Mouse (Mus musculus) CH12.LX (cell line): ENCODE results near the gene Ccnd3. TPM values are rescaled to one million over a fixed set of nuclear protein-coding genes. Genes with fewer than 3 reads are reported as not detected.

Source experiments
- DNase-seq: peaks from one replicate; pipeline ENCODE4 v3.0.0-alpha.2; 2013; ENCODE audit errors: extremely low read depth
- H3K27ac ChIP-seq: 2 replicates; pipeline ENCODE4 v1.5.1; 2012; ENCODE audit warnings: low read depth, mild to moderate bottlenecking, control low read depth, moderate library complexity; ENCODE audit not compliant: insufficient read depth
- H3K27me3 ChIP-seq: replicated peaks from 2 replicates; pipeline ENCODE3; 2012; ENCODE audit warnings: inconsistent platforms
- H3K36me3 ChIP-seq, 2 experiments: replicated peaks in 1 of 2; 2 replicates each; pipeline versions ENCODE3 to v1.6.1; 2012; ENCODE audit warnings: inconsistent platforms in 1 of 2, low read length in 1 of 2, mild to moderate bottlenecking in 1 of 2, mixed read lengths in 1 of 2, moderate library complexity in 1 of 2; ENCODE audit not compliant: control insufficient read depth in 1 of 2, insufficient read depth in 1 of 2
- H3K4me1 ChIP-seq, 2 experiments: 2 replicates each; pipeline ENCODE4 v1.6.1; 2012; ENCODE audit warnings: inconsistent platforms in 1 of 2, moderate library complexity in 1 of 2; ENCODE audit not compliant: insufficient read depth in 2 of 2, control insufficient read depth in 1 of 2
- H3K4me2 ChIP-seq: 2 replicates; pipeline ENCODE4 v1.6.1; 2012; ENCODE audit warnings: low read depth, mild to moderate bottlenecking, control low read depth; ENCODE audit not compliant: poor library complexity, insufficient read depth, severe bottlenecking
- H3K4me3 ChIP-seq, 3 experiments: fragments of 150-350 bp in 1 of 3; sonication (generic) in 1 of 3; replicated peaks in 1 of 3; 2 replicates each; pipeline versions ENCODE3 to v1.5.1; 2011 to 2012; ENCODE audit warnings: low read depth in 2 of 3, low read length in 2 of 3, mild to moderate bottlenecking in 2 of 3, moderate library complexity in 2 of 3, control low read depth in 1 of 3, improper control_type of control experiment in 1 of 3, inconsistent platforms in 1 of 3, mixed read lengths in 1 of 3; ENCODE audit not compliant: poor library complexity in 1 of 3
- H3K79me2 ChIP-seq: replicated peaks from 2 replicates; pipeline ENCODE4 v1.6.1; 2012; ENCODE audit warnings: mild to moderate bottlenecking, moderate library complexity; ENCODE audit not compliant: control insufficient read depth, poor library complexity, insufficient read depth, severe bottlenecking; ENCODE audit errors: extremely low read depth
- H3K9ac ChIP-seq: 2 replicates; pipeline ENCODE4 v1.6.1; 2012; ENCODE audit warnings: low read depth, mild to moderate bottlenecking, control low read depth, moderate library complexity; ENCODE audit not compliant: insufficient read depth
- H3K9me3 ChIP-seq: replicated peaks from 2 replicates; pipeline ENCODE3; 2012; ENCODE audit warnings: low read length, inconsistent platforms, mixed read lengths
- BHLHE40 ChIP-seq: IDR thresholded peaks from 2 replicates; pipeline ENCODE4 v1.6.1; 2011; ENCODE audit warnings: mild to moderate bottlenecking, low read depth, low read length, improper control_type of control experiment
- CHD2 ChIP-seq: IDR thresholded peaks from 2 replicates; pipeline ENCODE4 v1.6.1; 2011; ENCODE audit warnings: low read length, improper control_type of control experiment
- CTCF ChIP-seq, 2 experiments: IDR thresholded peaks in 1 of 2; conservative IDR thresholded peaks in 1 of 2; 2 replicates each; pipeline ENCODE4 v1.5.1; 2011 to 2012; ENCODE audit warnings: low read depth in 2 of 2, low read length in 2 of 2, improper control_type of control experiment in 1 of 2, inconsistent platforms in 1 of 2, mild to moderate bottlenecking in 1 of 2, moderate library complexity in 1 of 2
- ELF1 ChIP-seq: IDR thresholded peaks from 2 replicates; pipeline ENCODE4 v1.6.1; 2014; ENCODE audit warnings: low read depth, mild to moderate bottlenecking, inconsistent platforms, low read length, improper control_type of control experiment
- EP300 ChIP-seq: IDR thresholded peaks from 2 replicates; pipeline ENCODE4 v1.6.1; 2011; ENCODE audit warnings: low read length, improper control_type of control experiment
- ETS1 ChIP-seq: conservative IDR thresholded peaks from 2 replicates; pipeline ENCODE4 v1.6.1; 2012; ENCODE audit warnings: low read depth, mild to moderate bottlenecking, inconsistent platforms, low read length, improper control_type of control experiment, moderate library complexity
- GABPA ChIP-seq: IDR thresholded peaks from 2 replicates; pipeline ENCODE4 v1.6.1; 2012; ENCODE audit warnings: low read depth, low read length, improper control_type of control experiment, inconsistent platforms; ENCODE audit not compliant: insufficient replicate concordance
- HCFC1 ChIP-seq: IDR thresholded peaks from 2 replicates; pipeline ENCODE4 v1.6.1; 2012; ENCODE audit warnings: low read depth, mild to moderate bottlenecking, inconsistent platforms, low read length, improper control_type of control experiment
- JUN ChIP-seq: IDR thresholded peaks from 2 replicates; pipeline ENCODE4 v1.6.1; 2011; ENCODE audit warnings: low read depth, mild to moderate bottlenecking, low read length, improper control_type of control experiment, moderate library complexity; ENCODE audit not compliant: insufficient read depth
- JUND ChIP-seq: conservative IDR thresholded peaks from 2 replicates; pipeline ENCODE4 v1.6.1; 2011; ENCODE audit warnings: low read depth, low read length, improper control_type of control experiment
- KAT2A ChIP-seq: IDR thresholded peaks from 2 replicates; pipeline ENCODE4 v1.6.1; 2012; ENCODE audit warnings: low read length, improper control_type of control experiment, inconsistent platforms; ENCODE audit not compliant: insufficient replicate concordance
- MXI1 ChIP-seq: IDR thresholded peaks from 2 replicates; pipeline ENCODE4 v1.6.1; 2011; ENCODE audit warnings: mild to moderate bottlenecking, low read depth, low read length, improper control_type of control experiment
- NRF1 ChIP-seq: IDR thresholded peaks from 2 replicates; pipeline ENCODE4 v1.6.1; 2014; ENCODE audit warnings: low read depth, mild to moderate bottlenecking, inconsistent platforms, low read length, improper control_type of control experiment, moderate library complexity
- PAX5 ChIP-seq: IDR thresholded peaks from 2 replicates; pipeline ENCODE4 v1.6.1; 2012; ENCODE audit warnings: low read length, inconsistent platforms, mixed read lengths
- POLR2A ChIP-seq: IDR thresholded peaks from 2 replicates; pipeline ENCODE4 v1.6.1; 2011; ENCODE audit warnings: low read depth, mild to moderate bottlenecking, improper control_type of control experiment, low read length
- RAD21 ChIP-seq: IDR thresholded peaks from 2 replicates; pipeline ENCODE4 v1.6.1; 2011; ENCODE audit warnings: low read depth, mild to moderate bottlenecking, low read length, improper control_type of control experiment, moderate library complexity
- SIN3A ChIP-seq: IDR thresholded peaks from 2 replicates; pipeline ENCODE4 v1.6.1; 2012; ENCODE audit warnings: low read length, improper control_type of control experiment, inconsistent platforms
- SMC3 ChIP-seq: IDR thresholded peaks from 2 replicates; pipeline ENCODE4 v1.6.1; 2011; ENCODE audit warnings: low read depth, low read length, improper control_type of control experiment
- TCF12 ChIP-seq: IDR thresholded peaks from 2 replicates; pipeline ENCODE4 v1.6.1; 2014; ENCODE audit warnings: low read depth, mild to moderate bottlenecking, inconsistent platforms, low read length, improper control_type of control experiment
- USF1 ChIP-seq: IDR thresholded peaks from 2 replicates; pipeline ENCODE4 v1.6.1; 2014; ENCODE audit warnings: low read depth, mild to moderate bottlenecking, inconsistent platforms, low read length, improper control_type of control experiment
- ZC3H11A ChIP-seq: IDR thresholded peaks from 2 replicates; pipeline ENCODE4 v1.6.1; 2012; ENCODE audit warnings: low read depth, mild to moderate bottlenecking, inconsistent platforms, low read length, improper control_type of control experiment
- ZKSCAN1 ChIP-seq: IDR thresholded peaks from 2 replicates; pipeline ENCODE4 v1.6.1; 2012; ENCODE audit warnings: low read depth, inconsistent platforms, low read length, improper control_type of control experiment, borderline replicate concordance
- ZMIZ1 ChIP-seq: IDR thresholded peaks from 2 replicates; pipeline ENCODE4 v1.6.1; 2012; ENCODE audit warnings: low read depth, mild to moderate bottlenecking, inconsistent platforms, low read length, improper control_type of control experiment
- ZNF384 ChIP-seq: IDR thresholded peaks from 2 replicates; pipeline ENCODE4 v1.6.1; 2012; ENCODE audit warnings: low read depth, low read length, improper control_type of control experiment, inconsistent platforms
- dilution Hi-C: fragments of 300-500 bp; cut with MboI; formaldehyde crosslinking; loops from 2 replicates; pipeline ENCODE4 v1.14.3; 2020; ENCODE audit warnings: low sequenced_read_pairs; ENCODE audit not compliant: extremely low pct_unique_long_range_greater_than_20kb, extremely low pct_ligation_motif_present
- in situ Hi-C: fragments of 300-500 bp; cut with MboI; formaldehyde crosslinking; loops from 3 replicates; pipeline ENCODE4 v1.14.3; 2019; ENCODE audit warnings: low sequenced_read_pairs, low pct_ligation_motif_present, low pct_unique_long_range_greater_than_20kb, mixed read lengths
- polyA plus RNA-seq: library from polyadenylated mRNA; unstranded; fragments of >175 nt; gene quantifications from 2 replicates; pipeline ENCODE4 v1.2.1, GENCODE M21; 2012; ENCODE audit warnings: low read depth; ENCODE audit not compliant: insufficient read length
- total RNA-seq, 2 experiments: library from RNA; depleted of rRNA; stranded (reverse); fragments of 300-350 nt in 1 of 2; fragments of >200 nt in 1 of 2; gene quantifications; 2 replicates each; pipeline ENCODE4 v1.2.3; 2012 to 2014

Ccnd3 gene
- total and polyA plus RNA-seq, 3 experiments: 30.6 to 121 (median 48.7) TPM

- H3K9me3 ChIP-seq: no peaks in the 10 kb centered on the region
- H3K4me1 ChIP-seq: peaks cover 0 to 30% of the 10 kb centered on the region in 2 experiments; a peak in 2 of 4 replicates
- H3K4me3 ChIP-seq: no peak overlapping the region
- H3K27ac ChIP-seq: no peak overlapping the region
- dilution Hi-C loops (no loop called here), in situ Hi-C loops (no loop called here)
- H3K9ac ChIP-seq: no peak overlapping the region
- no peaks in the 10 kb centered on the region for H3K79me2 ChIP-seq
- H3K4me2 ChIP-seq: no peak overlapping the region
- DNase-seq: no peak
- TF ChIP-seq ZKSCAN1: no peak
- TF ChIP-seq MXI1: no peak
- no peak for TF ChIP-seq EP300
- no peak for TF ChIP-seq CHD2
- TF ChIP-seq USF1: no peak
- no peak for TF ChIP-seq SIN3A
- TF ChIP-seq HCFC1: no peak
- no peak for TF ChIP-seq JUN
- no peak for TF ChIP-seq POLR2A
- TF ChIP-seq ELF1: no peak
- no peak for TF ChIP-seq ZMIZ1
- no peaks in the 10 kb centered on the region for H3K36me3 ChIP-seq
- H3K27me3 ChIP-seq: no peaks in the 10 kb centered on the region
Observed at GRCm38 (mm10) chr17:47524055-47524454, 19.2 kb downstream of the Ccnd3 start.

- Histone ChIP-seq H3K9me3 (no peaks in the 10 kb centered on the region), H3K9ac (no peak overlapping the region), H3K4me3 (no peak overlapping the region), H3K36me3 (no peaks in the 10 kb centered on the region), H3K4me2 (no peak overlapping the region), H3K79me2 (no peaks in the 10 kb centered on the region), H3K4me1 (peaks cover 0 to 30% of the 10 kb centered on the region in 2 experiments; a peak in 2 of 4 replicates), H3K27ac (no peak overlapping the region), H3K27me3 (no peaks in the 10 kb centered on the region)
- TF ChIP-seq NRF1 (no peak), CTCF (conservative IDR thresholded peaks at IDR 0.05 in 1 of 2, IDR thresholded peaks at IDR 0.05 in 1 of 2; ENCODE audit: low read depth in 2 of 2, low read length in 2 of 2) (no peak), RAD21 (no peak), USF1 (no peak), BHLHE40 (no peak), PAX5 (no peak), GABPA (no peak), ETS1 (no peak), HCFC1 (no peak), TCF12 (no peak), ZC3H11A (no peak), MXI1 (no peak), ZKSCAN1 (no peak), SMC3 (no peak), JUND (no peak), ZNF384 (no peak), KAT2A (no peak)
- DNase-seq: no peak
- dilution Hi-C loops: no loop called here
- in situ Hi-C loops: no loop called here
Observed at GRCm38 (mm10) chr17:47524991-47525390, 20.1 kb downstream of the Ccnd3 start.
